Mouse (Mus musculus): ENCODE results near the gene Ppp1r3c. TPM values are rescaled to one million over a fixed set of nuclear protein-coding genes. Genes with fewer than 3 reads are reported as not detected.

The Ppp1r3c gene
- 51.6 TPM for polyA plus RNA-seq (2015; fragmentation: Illumina TruSeq; extraction: RNeasy Lipid Tissue Mini Kit (QIAGEN cat#74804); ENCODE audit: low read depth, low replicate concordance)

GRCm38 (mm10) chr19:36736537-36736936 lies at the start of gene Ppp1r3c:
Ppp1r3c (minus strand) TSS chr19:36736653.

Other genes starting within 250 kb of the Ppp1r3c start
- 13.2 TPM for gene Hectd2, start 182.0 kb downstream of the Ppp1r3c start, polyA plus RNA-seq (2015; fragmentation: Illumina TruSeq; extraction: RNeasy Lipid Tissue Mini Kit (QIAGEN cat#74804); ENCODE audit: low read depth, low replicate concordance)
- 69.8 TPM for gene Tnks2, start 97.6 kb upstream of the Ppp1r3c start, polyA plus RNA-seq (2015; fragmentation: Illumina TruSeq; extraction: RNeasy Lipid Tissue Mini Kit (QIAGEN cat#74804); ENCODE audit: low read depth, low replicate concordance)
- 8.9 TPM for gene Fgfbp3, start 183.0 kb upstream of the Ppp1r3c start, polyA plus RNA-seq (2015; fragmentation: Illumina TruSeq; extraction: RNeasy Lipid Tissue Mini Kit (QIAGEN cat#74804); ENCODE audit: low read depth, low replicate concordance)
- gene Btaf1, start 189.4 kb upstream of the Ppp1r3c start, polyA plus RNA-seq (2015; fragmentation: Illumina TruSeq; extraction: RNeasy Lipid Tissue Mini Kit (QIAGEN cat#74804); ENCODE audit: low read depth, low replicate concordance) = 17.0 TPM

All from brain, adult 10 weeks (tissue).